Mouse (Mus musculus) heart, postnatal 0 days (tissue): Measurements from ENCODE around the gene Trim17.

ENCODE experiments used
- CTCF ChIP-seq: IDR thresholded peaks from 2 replicates; pipeline ENCODE4 v1.5.1; 2016; ENCODE audit warnings: antibody characterized with exemption, control low read depth, low read depth
- EP300 ChIP-seq: IDR thresholded peaks from 2 replicates; pipeline ENCODE4 v1.6.1; 2016; ENCODE audit warnings: antibody characterized with exemption, low read depth

GRCm38 (mm10) chr11:58926651-58927050 is 27.8 kb upstream of the Trim17 start:
- TF ChIP-seq EP300, result no peak
- TF ChIP-seq CTCF, result no peak
